Mouse (Mus musculus) myocyte (in vitro differentiated cells): Measurements from ENCODE around the gene Optc.

Experiments
- CEBPB ChIP-seq: IDR thresholded peaks from 2 replicates; pipeline ENCODE4 v1.6.1; 2011; ENCODE audit warnings: mild to moderate bottlenecking, moderate library complexity; ENCODE audit not compliant: poor library complexity, insufficient read depth, severe bottlenecking
- POLR2A ChIP-seq: IDR thresholded peaks from one replicate; pipeline ENCODE4 v1.6.1; 2011; ENCODE audit warnings: low read depth, mild to moderate bottlenecking, control low read depth, moderate library complexity; ENCODE audit not compliant: insufficient read length
- TCF3 ChIP-seq: IDR thresholded peaks from one replicate; pipeline ENCODE4 v1.6.1; 2011; ENCODE audit warnings: low read depth, control low read depth; ENCODE audit not compliant: insufficient read length
- USF1 ChIP-seq: IDR thresholded peaks from one replicate; pipeline ENCODE4 v1.6.1; 2011; ENCODE audit warnings: low read depth, mild to moderate bottlenecking, control low read depth, moderate library complexity

DNA sequence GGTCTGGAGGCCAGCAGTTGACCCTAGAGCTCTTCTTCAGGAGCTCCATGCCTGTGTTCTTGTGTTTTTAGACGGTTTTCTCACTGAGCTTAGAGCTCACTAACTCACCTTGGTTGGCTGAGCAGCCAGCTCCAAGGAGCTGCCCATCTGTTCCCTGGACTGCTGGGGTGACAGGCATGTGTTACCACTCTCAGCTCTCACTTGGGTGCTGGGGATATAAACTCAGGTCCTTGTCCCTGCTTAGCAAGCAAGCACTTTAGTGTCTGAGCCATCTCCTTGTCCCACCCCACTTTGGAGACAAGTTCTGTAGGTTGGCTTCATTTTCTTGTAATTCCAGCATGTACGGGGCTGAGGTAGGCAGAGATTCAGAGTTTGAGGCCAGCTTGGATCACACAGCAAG lies 38.6 kb downstream of the Optc start:
- TF ChIP-seq USF1, result no peak
- no peak for TF ChIP-seq TCF3
- no peak for TF ChIP-seq CEBPB
- no peak for TF ChIP-seq POLR2A
